8 mouse cellular contexts compared by ENCODE assay signal in genomic region chr10:75837248-75837759, GRCm38 (mm10). TPM values are rescaled to one million over a fixed set of nuclear protein-coding genes. Genes with fewer than 3 reads are reported as not detected.
DNase-seq lines count a peak whose midpoint lies in the region; ATAC-seq and TF ChIP-seq lines count a peak whose summit lies in the region.

Gene Gstt2, minus strand, starts transcription at chr10:75837424.

- H3K27ac ChIP-seq in embryonic facial prominence, embryonic 11.5 days (replicated peaks; ENCODE audit: low read depth, low read length), result peak within 1 kb of the TSS; percentile 64
- peak within 1 kb of the TSS; percentile 41; the same call in 1 of the 2 replicates for H3K27ac ChIP-seq in intestine, postnatal 0 days (ENCODE audit: low read depth, low read length)
- peak within 1 kb of the TSS; percentile 87 for H3K27ac ChIP-seq in midbrain, embryonic 10.5 days (replicated peaks)

- WGBS in embryonic facial prominence, embryonic 11.5 days, result 0% methylated on average over 21 of the region's 21 CpGs
- WGBS in intestine, postnatal 0 days, result under 1% methylated on average over 21 of the region's 21 CpGs
- under 1% methylated on average over 21 of the region's 21 CpGs for WGBS in midbrain, embryonic 10.5 days

- ATAC-seq in embryonic facial prominence, embryonic 11.5 days (replicated peaks; ENCODE audit: insufficient number of reproducible peaks, low FRiP score, low TSS enrichment, low read depth), result peak; percentile 84
- peak; percentile 71 for ATAC-seq in granulocyte monocyte progenitor cell, adult 5-6 weeks (replicated peaks; ENCODE audit: poor library complexity, severe bottlenecking)
- peak; percentile 67 for ATAC-seq in intestine, postnatal 0 days

- H3K4me2 ChIP-seq in embryonic facial prominence, embryonic 11.5 days (ENCODE audit: low read depth, low read length), result peak within 1 kb of the TSS; percentile 74
- H3K4me2 ChIP-seq in intestine, postnatal 0 days (replicated peaks; ENCODE audit: low read depth), result peak within 1 kb of the TSS; percentile 58

- peaks cover 3% of the 10 kb centered on the region for H3K4me1 ChIP-seq in embryonic facial prominence, embryonic 11.5 days (ENCODE audit: control insufficient read depth, insufficient read depth, low read length)
- H3K4me1 ChIP-seq in intestine, postnatal 0 days (replicated peaks; ENCODE audit: control insufficient read depth, insufficient read depth, low read length), result no peaks in the 10 kb centered on the region
- H3K4me1 ChIP-seq in midbrain, embryonic 10.5 days, result peaks cover 51% of the 10 kb centered on the region

- H3K9ac ChIP-seq in embryonic facial prominence, embryonic 11.5 days (replicated peaks; ENCODE audit: low read length), result peak within 1 kb of the TSS; percentile 68
- H3K9ac ChIP-seq in intestine, postnatal 0 days (ENCODE audit: low read depth, low read length), result 0 out of 2 replicates have a peak within 1 kb of the TSS, but pooled peaks have one; percentile 18

- intact Hi-C loops in left cerebral cortex, postnatal 36 days (cut with DNase I), result loop anchor here (2.0 kb wide), 1 partner anchor 73 kb away; the partner anchor contains the start of gene Cabin1

- peak; percentile 92 for DNase-seq in adrenal gland, postnatal 25 days
- peak; percentile 98 for DNase-seq in embryonic facial prominence, embryonic 11.5 days (ENCODE audit: low spot score)
- DNase-seq in left cerebral cortex, postnatal 36 days (ENCODE audit: low spot score in 2 of 2), result peak; percentile 93 to 94
- peak; percentile 97 for DNase-seq in midbrain, embryonic 10.5 days (ENCODE audit: low spot score)
- peak; percentile 87 to 89 for DNase-seq in right cerebral cortex, postnatal 36 days (ENCODE audit: low spot score in 2 of 2)
- peak; percentile 89 to 93 for DNase-seq in urinary bladder, postnatal 4 days (ENCODE audit: low spot score in 2 of 2)

- no peaks in the 10 kb centered on the region for H3K36me3 ChIP-seq in embryonic facial prominence, embryonic 11.5 days (replicated peaks; ENCODE audit: control insufficient read depth, insufficient read depth, low read depth, low read length)
- H3K36me3 ChIP-seq in intestine, postnatal 0 days (ENCODE audit: control insufficient read depth, insufficient read depth), result no peaks in the 10 kb centered on the region
- no peaks in the 10 kb centered on the region for H3K36me3 ChIP-seq in midbrain, embryonic 10.5 days

- H3K27me3 ChIP-seq in embryonic facial prominence, embryonic 11.5 days (ENCODE audit: control insufficient read depth, insufficient read depth, low read length), result peaks cover 3% of the 10 kb centered on the region
- no peaks in the 10 kb centered on the region for H3K27me3 ChIP-seq in intestine, postnatal 0 days (replicated peaks; ENCODE audit: control insufficient read depth, insufficient read depth, low read length)
- H3K27me3 ChIP-seq in midbrain, embryonic 10.5 days (ENCODE audit: low read depth, poor library complexity, severe bottlenecking), result peaks cover 47% of the 10 kb centered on the region

- TF ChIP-seq CTCF in intestine, postnatal 0 days (IDR thresholded peaks at IDR 0.05; ENCODE audit: low read depth), result peak; percentile 68

- H3K9me3 ChIP-seq in embryonic facial prominence, embryonic 11.5 days (replicated peaks; ENCODE audit: control insufficient read depth, low read length), result no peaks in the 10 kb centered on the region
- H3K9me3 ChIP-seq in intestine, postnatal 0 days (ENCODE audit: control insufficient read depth), result no peaks in the 10 kb centered on the region
- H3K9me3 ChIP-seq in midbrain, embryonic 10.5 days (replicated peaks), result no peaks in the 10 kb centered on the region

- peak within 1 kb of the TSS; percentile 24 for H3K4me3 ChIP-seq in embryonic facial prominence, embryonic 11.5 days (ENCODE audit: low read depth, low read length)
- H3K4me3 ChIP-seq in intestine, postnatal 0 days (ENCODE audit: low read depth, low read length), result peak within 1 kb of the TSS; percentile 27
- H3K4me3 ChIP-seq in midbrain, embryonic 10.5 days, result peak within 1 kb of the TSS; percentile 51

RNA-seq across cellular contexts. Expression of gene Gstt2, which starts in this region (rescaled TPM):
- 34.2 and 41.5 TPM in 2 replicates for total RNA-seq in adrenal gland, postnatal 25 days (2021)
- 8.8 and 12.7 TPM in 2 replicates for polyA plus RNA-seq in embryonic facial prominence, embryonic 11.5 days (2014; fragmentation: Nextera tagmentation; extraction: Ambion mirVana)
- total RNA-seq in granulocyte monocyte progenitor cell, adult 5-6 weeks (2014; fragmentation: Nextera tagmentation), result 18.0 and 33.8 TPM in 2 replicates
- 17.5 and 31.1 TPM in 2 replicates for total RNA-seq in granulocyte monocyte progenitor cell, adult 5-6 weeks (2017)
- 74.4 and 81.5 TPM in 2 replicates for polyA plus RNA-seq in intestine, postnatal 0 days (2015; fragmentation: Nextera tagmentation; extraction: Ambion mirVana)
- 1 to 10 TPM; 4.8 to 5.0 TPM for total RNA-seq in left cerebral cortex, postnatal 36 days (2021)
- 7.6 and 8.3 TPM in 2 replicates for polyA plus RNA-seq in midbrain, embryonic 10.5 days (2016; fragmentation: Nextera tagmentation; extraction: Ambion mirVana)

Comparison
In these comparisons a context has a peak if more than half of its experiments do, and no peak if none do; other contexts are left out.
1. Peak in every context shown above with its lines: DNase-seq, ATAC-seq, H3K4me3 ChIP-seq and H3K27ac ChIP-seq.